Mouse (Mus musculus): Measurements from ENCODE around the gene Fam20a. TPM values are rescaled to one million over a fixed set of nuclear protein-coding genes. Genes with fewer than 3 reads are reported as not detected.

Fam20a gene
- 1.4 and 1.7 TPM in 2 replicates for polyA plus RNA-seq (2016; fragmentation: Nextera tagmentation; extraction: Ambion mirVana)

DNA sequence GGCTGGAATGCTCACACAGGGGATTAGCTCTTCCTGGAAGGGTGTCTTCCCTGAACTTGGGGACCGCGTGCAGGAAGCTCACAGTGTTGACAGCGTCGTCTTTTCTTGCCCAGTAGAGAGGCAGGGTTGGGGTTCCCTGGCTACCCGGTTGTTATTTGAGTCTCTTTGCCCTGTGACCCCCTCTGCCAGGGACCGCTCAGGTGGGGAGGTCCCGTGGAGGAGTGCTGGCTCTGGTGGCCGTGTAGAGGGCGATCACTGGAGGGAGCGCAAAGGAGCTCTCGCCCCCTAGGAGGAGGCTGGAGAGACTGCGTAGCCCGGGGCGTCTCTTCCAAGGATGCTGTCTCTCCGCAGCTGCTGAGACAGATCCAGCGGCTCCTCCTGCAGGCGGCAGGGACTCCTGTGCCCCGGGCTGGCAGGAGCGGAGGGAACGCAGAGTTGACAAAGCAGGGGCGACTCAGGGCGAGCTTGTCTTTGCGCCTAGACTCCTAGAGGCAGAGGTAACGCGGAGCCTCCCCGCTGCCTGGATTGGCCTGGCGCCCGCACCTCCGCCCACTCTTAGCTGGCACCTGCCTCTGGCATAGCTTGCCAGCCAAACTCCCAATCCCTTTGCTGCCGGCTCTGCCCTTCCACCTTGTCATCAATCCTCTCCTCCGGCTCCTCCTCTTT, at the start of gene Fam20a:
TSS of gene Fam20a (minus strand) at position 499 of the 666 bp plus-strand sequence.
- H3K9me3 ChIP-seq: no peaks in the 10 kb centered on the region
- under 1% methylated on average over 31 of the region's 31 CpGs for WGBS
- peaks cover 13% of the 10 kb centered on the region for H3K4me1 ChIP-seq
- H3K9ac ChIP-seq: peak within 1 kb of the TSS; percentile 26
- no peaks in the 10 kb centered on the region for H3K36me3 ChIP-seq (replicated peaks)
- H3K27ac ChIP-seq: no peak within 1 kb of the TSS
- H3K4me2 ChIP-seq: peak within 1 kb of the TSS; percentile 93
- ATAC-seq (ENCODE audit: low FRiP score): peak; percentile 80
- H3K27me3 ChIP-seq: peaks cover 37% of the 10 kb centered on the region
- peak within 1 kb of the TSS; percentile 48 for H3K4me3 ChIP-seq (replicated peaks)

DNA sequence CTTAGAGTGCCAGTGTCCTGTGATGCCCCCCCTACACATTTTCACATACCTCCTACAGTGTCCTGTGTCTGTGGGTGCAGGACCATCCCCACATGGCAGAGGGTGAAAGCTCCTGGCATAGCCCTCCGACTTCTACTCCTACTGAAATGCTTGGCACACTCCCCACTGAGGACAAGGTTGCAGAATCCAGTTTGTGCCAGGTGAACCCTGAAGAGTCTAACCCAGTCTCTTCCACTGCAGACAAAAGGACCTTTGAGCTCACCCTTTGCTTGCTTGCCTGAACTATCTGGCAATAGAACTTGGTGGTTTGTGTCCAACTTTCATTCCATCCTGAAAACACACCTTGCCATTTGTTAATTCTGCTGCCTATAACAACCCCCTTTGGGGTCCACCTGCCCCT, 49.3 kb upstream of the Fam20a start:
- no peaks in the 10 kb centered on the region for H3K4me1 ChIP-seq
- no peak overlapping the region for H3K4me2 ChIP-seq
- H3K27me3 ChIP-seq: no peaks in the 10 kb centered on the region
- 83% methylated on average over 1 of the region's 1 CpGs for WGBS
- no peaks in the 10 kb centered on the region for H3K36me3 ChIP-seq (replicated peaks)
- no peak overlapping the region for H3K9ac ChIP-seq
- H3K27ac ChIP-seq: no peak overlapping the region
- no peak for ATAC-seq (ENCODE audit: low FRiP score)
- no peak overlapping the region for H3K4me3 ChIP-seq (replicated peaks)
- no peaks in the 10 kb centered on the region for H3K9me3 ChIP-seq

DNA sequence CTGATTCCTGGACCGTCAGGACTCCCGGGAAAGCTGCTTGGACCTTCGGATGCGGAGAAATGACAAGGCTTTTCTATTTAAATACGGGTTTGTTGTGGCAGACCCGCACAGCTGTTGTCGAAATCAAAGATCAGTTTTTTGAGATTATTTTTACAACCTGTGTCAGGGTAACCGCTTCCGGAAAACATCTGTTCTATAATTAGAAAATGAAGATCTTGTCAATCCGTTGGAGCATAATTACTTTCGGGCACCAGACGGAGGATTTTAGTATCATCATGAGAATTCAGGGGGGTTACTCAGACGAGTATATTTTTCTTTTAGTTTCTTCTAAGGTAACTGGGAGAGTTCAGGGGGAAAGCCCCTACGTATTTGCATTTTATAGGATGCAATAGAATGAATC, 48.1 kb upstream of the Fam20a start:
- Histone ChIP-seq H3K27me3 (no peaks in the 10 kb centered on the region), H3K9ac (no peak overlapping the region), H3K4me1 (no peaks in the 10 kb centered on the region), H3K27ac (no peak overlapping the region), H3K4me2 (no peak overlapping the region), H3K4me3 (replicated peaks) (no peak overlapping the region), H3K9me3 (no peaks in the 10 kb centered on the region), H3K36me3 (replicated peaks) (no peaks in the 10 kb centered on the region)
- ATAC-seq (ENCODE audit: low FRiP score): no peak
- 90% methylated on average over 14 of the region's 14 CpGs for WGBS

DNA sequence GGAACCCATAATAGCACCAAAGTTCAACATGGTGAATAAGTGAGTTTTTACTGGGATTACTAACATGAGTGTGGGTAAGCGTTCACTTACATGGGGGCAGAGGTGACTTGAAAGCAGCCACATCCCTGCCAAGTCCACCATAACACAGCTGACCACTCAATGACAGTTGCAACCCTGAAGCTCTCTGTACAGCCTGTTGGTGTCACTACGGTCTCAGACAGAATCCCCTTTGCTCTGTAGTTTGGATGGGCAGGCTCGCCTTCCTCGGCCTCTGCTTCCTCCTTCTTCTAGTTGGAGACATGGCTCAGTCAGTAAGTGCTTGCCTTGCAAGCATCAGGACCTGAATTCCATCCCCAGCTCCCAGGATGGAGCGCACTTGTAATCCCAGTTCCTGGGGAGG, 47.0 kb upstream of the Fam20a start:
- H3K9ac ChIP-seq: no peak overlapping the region
- H3K36me3 ChIP-seq (replicated peaks): no peaks in the 10 kb centered on the region
- ATAC-seq (ENCODE audit: low FRiP score): no peak
- no peak overlapping the region for H3K4me2 ChIP-seq
- no peak overlapping the region for H3K4me3 ChIP-seq (replicated peaks)
- no peak overlapping the region for H3K27ac ChIP-seq
- H3K9me3 ChIP-seq: no peaks in the 10 kb centered on the region
- no peaks in the 10 kb centered on the region for H3K4me1 ChIP-seq
- WGBS: 82% methylated on average over 5 of the region's 5 CpGs
- H3K27me3 ChIP-seq: no peaks in the 10 kb centered on the region

DNA sequence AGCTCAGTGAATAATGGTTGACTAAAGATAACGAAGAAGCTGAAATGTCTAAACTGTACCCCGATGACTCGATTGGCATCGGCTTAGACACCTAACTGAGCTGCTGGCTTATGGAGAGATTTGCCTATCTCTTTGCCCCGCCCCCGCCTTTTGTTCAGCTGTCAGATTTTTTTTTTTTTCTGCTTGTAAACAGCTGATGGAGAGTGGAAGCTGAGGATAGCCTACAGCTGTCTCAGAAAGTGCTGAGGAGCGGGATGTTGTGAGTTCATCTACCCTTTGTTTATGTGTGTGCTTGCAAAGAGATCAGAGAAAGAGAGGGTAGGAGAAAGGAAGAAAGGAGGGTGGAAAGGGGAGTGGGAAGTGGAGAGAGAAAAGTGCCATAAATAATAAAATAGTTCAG, 38.0 kb upstream of the Fam20a start:
- H3K4me2 ChIP-seq: no peak overlapping the region
- no peak overlapping the region for H3K27ac ChIP-seq
- H3K27me3 ChIP-seq: no peaks in the 10 kb centered on the region
- no peak for ATAC-seq (ENCODE audit: low FRiP score)
- H3K9ac ChIP-seq: no peak overlapping the region
- no peaks in the 10 kb centered on the region for H3K36me3 ChIP-seq (replicated peaks)
- no peaks in the 10 kb centered on the region for H3K4me1 ChIP-seq
- WGBS: 87% methylated on average over 7 of the region's 7 CpGs
- H3K9me3 ChIP-seq: no peaks in the 10 kb centered on the region
- no peak overlapping the region for H3K4me3 ChIP-seq (replicated peaks)

DNA sequence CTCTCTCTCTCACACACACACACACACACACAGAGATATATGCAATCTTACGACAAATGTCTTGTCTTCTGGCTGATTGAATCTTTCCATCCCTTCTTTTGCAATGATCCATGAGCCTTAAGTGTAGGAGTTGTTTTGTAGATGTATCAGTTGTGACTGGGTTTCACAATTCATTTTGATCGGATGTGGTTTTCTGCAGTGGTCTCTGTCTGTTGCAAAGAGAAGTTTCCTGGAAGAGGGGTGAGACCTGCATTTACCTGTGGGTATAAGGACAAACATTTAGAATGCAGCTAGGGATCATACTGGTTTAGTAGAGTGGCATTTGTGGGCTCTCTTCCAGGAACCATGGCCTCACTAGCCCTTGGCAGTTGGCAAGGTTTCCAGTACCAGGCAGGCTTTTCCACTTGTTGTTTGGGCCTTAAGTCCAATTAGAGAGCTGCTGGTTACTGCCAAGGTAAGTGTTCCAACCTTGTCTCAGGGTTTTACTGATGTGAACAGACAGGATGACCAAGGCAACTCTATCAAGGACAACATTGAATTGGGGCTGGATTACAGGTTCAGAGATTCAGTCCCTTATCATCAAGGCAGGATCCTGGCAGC, 36.6 kb upstream of the Fam20a start:
- no peaks in the 10 kb centered on the region for H3K36me3 ChIP-seq (replicated peaks)
- no peak overlapping the region for H3K4me3 ChIP-seq (replicated peaks)
- whole genome bisulfite sequencing: 92% methylated on average over 2 of the region's 2 CpGs
- no peak overlapping the region for H3K27ac ChIP-seq
- H3K4me2 ChIP-seq: no peak overlapping the region
- no peak overlapping the region for H3K9ac ChIP-seq
- no peaks in the 10 kb centered on the region for H3K4me1 ChIP-seq
- ATAC-seq (ENCODE audit: low FRiP score): no peak
- no peaks in the 10 kb centered on the region for H3K27me3 ChIP-seq
- no peaks in the 10 kb centered on the region for H3K9me3 ChIP-seq

DNA sequence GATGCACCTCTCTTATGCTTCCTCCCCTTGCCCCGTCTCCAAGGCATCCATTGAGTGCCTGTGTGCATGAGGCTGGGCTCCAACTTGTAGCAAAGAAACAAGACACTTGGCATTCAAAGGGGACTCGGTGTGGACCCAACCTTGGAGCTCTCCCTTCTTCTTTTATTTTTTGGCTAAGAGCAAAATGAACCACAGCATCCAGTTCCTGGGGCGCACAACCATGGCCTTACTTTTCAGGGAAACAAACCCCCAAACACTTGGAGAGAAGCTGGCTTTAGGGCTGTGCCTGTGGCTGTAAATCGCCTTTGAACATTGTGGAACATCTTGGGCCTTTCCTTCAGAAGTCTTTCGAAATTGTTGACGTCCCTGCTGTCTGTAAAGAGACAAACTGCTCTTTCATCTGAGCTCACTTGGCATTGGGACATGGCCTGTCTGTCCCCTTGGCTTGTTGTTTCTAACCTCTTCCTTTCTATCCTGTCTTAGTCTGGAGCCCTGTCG, 32.1 kb upstream of the Fam20a start:
- Histone ChIP-seq H3K4me2 (no peak overlapping the region), H3K36me3 (replicated peaks) (no peaks in the 10 kb centered on the region), H3K9me3 (no peaks in the 10 kb centered on the region), H3K4me1 (peaks cover 11% of the 10 kb centered on the region), H3K4me3 (replicated peaks) (no peak overlapping the region), H3K27ac (no peak overlapping the region), H3K27me3 (no peaks in the 10 kb centered on the region), H3K9ac (no peak overlapping the region)
- 77% methylated on average over 7 of the region's 7 CpGs for WGBS
- no peak for ATAC-seq (ENCODE audit: low FRiP score)

DNA sequence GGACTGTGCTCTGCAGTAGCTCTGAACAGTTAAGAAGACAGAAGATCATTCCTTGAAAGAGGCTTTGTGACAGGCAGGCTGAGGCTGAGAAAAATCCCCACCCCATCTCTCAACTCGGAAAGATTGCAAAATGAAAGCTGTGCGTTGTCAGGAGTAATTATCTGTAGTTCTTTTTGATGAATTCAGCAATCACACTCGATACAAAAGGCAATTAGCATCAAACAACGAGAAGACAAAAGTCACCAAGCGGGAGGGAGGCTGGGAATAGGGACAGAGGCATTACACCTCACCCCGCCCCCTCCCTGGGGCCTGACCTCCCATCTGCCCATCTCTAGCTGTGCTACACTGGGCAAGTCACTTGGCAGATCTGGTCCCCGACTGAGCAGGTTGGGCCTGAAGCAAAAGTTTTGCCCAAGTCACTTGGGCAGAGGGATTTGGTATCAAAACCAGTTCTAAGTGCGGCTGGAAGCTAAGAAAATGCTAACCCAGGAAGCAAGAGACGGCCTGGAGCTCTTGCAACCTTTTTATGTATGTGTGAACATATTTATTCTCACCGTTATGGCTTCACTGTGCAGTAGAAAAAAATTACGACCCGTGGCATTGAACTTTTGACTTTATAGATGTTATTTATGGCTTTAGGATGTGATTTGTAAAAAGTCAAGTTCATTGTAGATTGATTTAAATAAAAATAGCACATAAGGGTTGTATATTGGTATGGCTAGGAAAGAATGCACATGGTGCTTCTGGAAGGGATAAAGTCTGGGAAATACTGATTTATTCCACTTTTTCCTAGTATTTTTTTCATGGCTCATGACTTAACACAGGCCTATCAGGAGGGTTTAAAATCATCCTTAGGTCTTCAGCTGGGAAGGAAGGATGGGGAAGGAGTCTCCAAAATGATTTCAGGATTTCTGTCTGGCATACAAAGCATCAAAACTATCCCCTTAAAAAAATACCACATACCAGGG, 29.8 kb upstream of the Fam20a start:
- 36% methylated on average over 12 of the region's 12 CpGs for WGBS
- Histone ChIP-seq H3K4me3 (replicated peaks) (no peak overlapping the region), H3K27me3 (no peaks in the 10 kb centered on the region), H3K36me3 (replicated peaks) (no peaks in the 10 kb centered on the region), H3K4me1 (peaks cover 11% of the 10 kb centered on the region), H3K4me2 (0 out of 2 replicates have a peak overlapping the region, but pooled peaks have one; percentile 1), H3K27ac (no peak overlapping the region), H3K9me3 (no peaks in the 10 kb centered on the region), H3K9ac (no peak overlapping the region)
- no peak for ATAC-seq (ENCODE audit: low FRiP score)

DNA sequence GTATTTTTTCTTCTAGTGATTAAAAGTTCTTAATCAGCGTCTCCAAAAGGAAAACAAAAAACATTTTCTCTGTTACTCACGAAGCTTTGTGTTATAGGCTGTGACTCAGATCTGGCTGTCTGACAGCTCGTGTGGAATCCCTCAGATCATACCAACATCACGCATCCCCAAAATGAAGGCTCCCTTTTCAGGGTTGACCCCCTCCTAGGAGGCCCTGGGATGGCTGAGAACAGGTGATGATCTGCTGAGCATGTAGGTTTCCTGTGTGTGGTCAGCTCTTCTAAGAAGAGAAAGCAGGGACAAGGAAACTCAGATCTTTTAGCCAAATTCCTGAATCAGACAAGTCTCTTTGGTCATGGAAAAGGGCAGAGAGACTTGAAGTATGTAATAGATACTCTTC, 23.1 kb upstream of the Fam20a start:
- Histone ChIP-seq H3K9ac (no peak overlapping the region), H3K27ac (no peak overlapping the region), H3K27me3 (no peaks in the 10 kb centered on the region), H3K9me3 (no peaks in the 10 kb centered on the region), H3K4me3 (replicated peaks) (no peak overlapping the region), H3K4me1 (no peaks in the 10 kb centered on the region), H3K36me3 (replicated peaks) (no peaks in the 10 kb centered on the region), H3K4me2 (no peak overlapping the region)
- 86% methylated on average over 4 of the region's 4 CpGs for WGBS
- no peak for ATAC-seq (ENCODE audit: low FRiP score)

DNA sequence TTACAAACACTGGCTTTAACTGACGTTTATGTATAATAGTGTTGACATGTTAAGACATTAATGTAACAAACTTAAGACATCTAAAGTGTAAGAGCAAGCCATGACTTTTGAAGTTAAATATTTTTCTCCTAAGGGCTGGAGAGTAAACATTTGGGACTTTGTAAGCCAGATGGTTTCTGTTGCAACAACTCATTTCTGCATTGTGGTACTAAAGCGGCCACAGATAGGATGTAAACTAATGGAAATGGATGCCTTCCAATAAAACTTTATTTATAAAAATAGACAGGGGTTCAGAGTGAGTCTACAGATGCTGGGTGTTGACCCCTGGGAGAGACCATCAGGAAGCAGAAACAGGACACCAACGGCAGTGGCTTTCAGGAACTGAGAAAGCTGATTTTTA, 15.9 kb upstream of the Fam20a start:
- Histone ChIP-seq H3K9me3 (no peaks in the 10 kb centered on the region), H3K4me2 (no peak overlapping the region), H3K4me1 (no peaks in the 10 kb centered on the region), H3K27ac (no peak overlapping the region), H3K27me3 (no peaks in the 10 kb centered on the region), H3K9ac (no peak overlapping the region), H3K4me3 (replicated peaks) (no peak overlapping the region), H3K36me3 (replicated peaks) (no peaks in the 10 kb centered on the region)
- 87% methylated on average over 3 of the region's 3 CpGs for WGBS
- ATAC-seq (ENCODE audit: low FRiP score): no peak

DNA sequence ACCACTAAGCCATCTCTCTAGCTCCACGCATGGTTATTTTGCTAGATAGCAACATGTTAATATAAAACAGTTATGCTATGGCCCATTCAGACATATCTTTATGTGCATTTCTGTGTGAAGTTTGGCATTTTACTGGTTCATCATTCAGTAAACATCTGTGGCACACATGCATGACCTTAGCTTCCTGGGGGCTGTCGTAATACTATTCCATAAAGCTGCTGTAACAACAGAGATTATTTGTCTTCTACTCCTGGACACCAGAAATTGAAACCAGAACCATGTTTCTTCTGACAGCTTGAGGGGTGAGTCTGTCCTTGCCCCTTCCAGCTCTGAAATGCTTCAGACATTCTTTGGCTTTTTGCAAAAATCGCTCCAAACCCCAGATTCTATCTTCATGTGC, 14.3 kb upstream of the Fam20a start:
- no peak overlapping the region for H3K4me2 ChIP-seq
- no peak overlapping the region for H3K27ac ChIP-seq
- H3K9me3 ChIP-seq: no peaks in the 10 kb centered on the region
- no peaks in the 10 kb centered on the region for H3K36me3 ChIP-seq (replicated peaks)
- no peak for ATAC-seq (ENCODE audit: low FRiP score)
- H3K4me1 ChIP-seq: no peaks in the 10 kb centered on the region
- no peaks in the 10 kb centered on the region for H3K27me3 ChIP-seq
- no peak overlapping the region for H3K9ac ChIP-seq
- H3K4me3 ChIP-seq (replicated peaks): no peak overlapping the region
- WGBS: 87% methylated on average over 3 of the region's 3 CpGs

DNA sequence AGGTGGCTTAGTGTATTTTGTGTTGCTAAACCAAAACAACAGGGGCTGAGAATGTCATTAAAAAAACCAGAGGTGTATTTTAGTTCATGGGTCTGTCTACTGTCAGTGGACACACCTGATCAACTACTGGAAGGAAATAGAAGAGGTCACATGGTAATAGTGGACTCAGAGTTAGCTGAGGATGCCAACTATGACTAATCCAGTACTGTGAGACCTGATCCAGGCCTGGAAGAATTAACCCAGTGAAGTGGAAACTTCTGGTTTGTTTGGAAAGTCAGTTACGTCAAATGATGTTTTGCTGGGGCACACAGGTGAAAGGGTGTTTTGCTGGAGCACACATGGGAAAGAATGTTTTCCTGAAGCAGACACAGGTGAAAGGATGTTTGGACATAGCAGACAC, 12.3 kb upstream of the Fam20a start:
- Histone ChIP-seq H3K4me1 (no peaks in the 10 kb centered on the region), H3K27ac (no peak overlapping the region), H3K4me2 (no peak overlapping the region), H3K9me3 (no peaks in the 10 kb centered on the region), H3K9ac (no peak overlapping the region), H3K36me3 (replicated peaks) (no peaks in the 10 kb centered on the region), H3K4me3 (replicated peaks) (no peak overlapping the region), H3K27me3 (no peaks in the 10 kb centered on the region)
- no peak for ATAC-seq (ENCODE audit: low FRiP score)
- WGBS: 85% methylated on average over 1 of the region's 1 CpGs
